Mouse (Mus musculus): ENCODE results near the gene Trim80.
"Not testable (repeated sequence)": the region's sequence is repeated elsewhere in the genome, so short reads cannot be mapped to it uniquely, and the experiment has no call there.

Gene Trim80

GRCm38 (mm10) chr11:115427482-115428331, 12.6 kb upstream of the Trim80 start:
- in situ Hi-C loops (cut with MboI, MseI), result no loop called here

- in situ Hi-C loops (cut with MboI, MseI), result no loop called here
Observed at GRCm38 (mm10) chr11:115429307-115429706, 11.0 kb upstream of the Trim80 start.

DNA sequence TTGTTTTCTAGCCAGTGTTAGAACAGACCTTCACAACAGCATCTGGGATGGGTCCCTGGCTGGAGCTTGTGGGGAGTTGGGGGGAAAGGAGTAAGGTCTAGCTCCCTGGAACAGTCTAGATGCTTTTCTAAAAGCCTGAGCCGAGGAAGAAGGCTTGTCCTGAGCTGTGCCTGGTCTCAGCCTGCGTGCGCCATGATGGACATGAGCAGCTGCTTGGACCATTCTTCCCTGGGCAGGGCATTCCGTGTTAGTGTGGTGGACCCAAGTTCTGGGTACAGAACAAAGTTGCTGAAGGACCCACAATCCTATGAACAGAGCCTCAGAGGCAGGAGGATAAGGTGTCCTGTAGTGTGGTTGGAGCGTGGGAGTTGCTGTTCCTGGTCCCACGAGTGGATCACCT, 9.8 kb upstream of the Trim80 start:
- in situ Hi-C loops (cut with MboI, MseI), result loop anchor here (5.0 kb wide), 1 partner anchor 42 kb away; no protein-coding TSS in a partner anchor

- in situ Hi-C loops (cut with MboI, MseI), result loop anchor here (5.0 kb wide), 1 partner anchor 39 kb away; no protein-coding TSS in a partner anchor
Observed at GRCm38 (mm10) chr11:115432814-115433213, 7.5 kb upstream of the Trim80 start.

- in situ Hi-C loops (cut with MboI, MseI), result loop anchor here (5.0 kb wide), 1 partner anchor 39 kb away; no protein-coding TSS in a partner anchor
Observed at GRCm38 (mm10) chr11:115433342-115433741, 7.0 kb upstream of the Trim80 start.

DNA sequence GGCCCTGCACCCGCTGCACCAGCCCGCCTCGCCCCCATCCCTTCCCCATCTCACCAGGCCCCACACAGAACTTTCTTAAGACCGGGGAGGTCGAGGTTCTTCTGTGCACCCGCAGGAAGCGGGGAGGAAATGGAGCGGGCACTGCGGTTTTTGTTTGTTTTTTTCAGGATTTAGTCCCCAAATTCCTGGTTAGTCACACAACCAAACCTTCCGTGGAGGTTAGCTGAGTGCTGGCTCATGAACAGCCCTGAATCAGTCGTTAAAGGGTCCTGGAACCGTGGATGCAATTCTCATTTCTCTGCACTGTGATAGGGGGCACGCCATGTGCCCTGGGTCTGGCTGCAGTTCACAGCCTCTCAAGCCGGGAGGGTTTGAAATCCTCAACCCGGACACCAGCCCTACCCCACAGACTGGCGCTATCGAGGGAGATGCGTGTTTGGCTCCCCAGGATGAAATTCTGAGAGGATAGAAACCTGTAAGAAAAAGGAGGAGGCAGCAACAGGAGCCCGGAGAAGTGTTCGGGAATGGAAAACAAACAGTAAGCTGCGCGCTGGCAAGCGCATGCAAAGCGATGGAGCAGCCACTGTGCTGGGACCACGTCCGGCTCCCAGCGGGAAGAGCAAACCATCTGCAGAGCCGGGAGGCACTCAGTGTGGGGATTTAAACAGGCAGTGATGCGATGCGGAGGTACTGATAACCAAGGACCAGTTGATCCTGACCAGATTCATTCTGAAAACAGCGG, 4.6 kb upstream of the Trim80 start:
- in situ Hi-C loops (cut with MboI, MseI), result no loop called here

DNA sequence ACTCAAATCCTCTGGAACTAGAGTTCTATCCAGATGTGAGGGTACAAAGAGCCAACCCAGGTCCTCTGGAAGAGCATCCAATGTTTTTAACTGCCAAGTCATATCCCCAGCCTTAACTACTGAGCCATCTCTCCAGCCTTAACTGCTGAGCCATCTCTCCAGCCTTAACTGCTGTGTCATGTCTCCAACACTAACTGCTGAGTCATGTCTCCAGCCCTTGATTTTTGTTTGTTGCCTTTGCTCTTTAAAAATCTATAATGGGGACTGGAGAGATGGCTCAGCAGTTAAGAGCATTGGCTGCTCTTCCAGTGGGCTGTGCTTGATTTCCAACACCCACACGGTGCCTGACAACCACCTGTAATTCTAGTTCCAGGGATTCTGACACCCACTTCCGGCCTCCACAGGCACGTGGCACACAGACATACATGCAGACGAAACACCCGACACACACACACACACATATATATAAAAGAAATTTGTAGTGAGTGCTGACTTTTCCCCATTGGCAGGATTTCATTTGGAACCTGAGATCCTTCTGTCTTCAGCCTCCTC, 2.7 kb upstream of the Trim80 start:
- in situ Hi-C loops (cut with MboI, MseI), result no loop called here

GRCm38 (mm10) chr11:115439326-115439725, 1.0 kb upstream of the Trim80 start:
- in situ Hi-C loops (cut with MboI, MseI), result no loop called here

GRCm38 (mm10) chr11:115441417-115441816, 1.1 kb downstream of the Trim80 start:
- in situ Hi-C loops (cut with MboI, MseI), result no loop called here

- in situ Hi-C loops (cut with MboI, MseI), result no loop called here
Observed at GRCm38 (mm10) chr11:115446906-115447305, 6.6 kb downstream of the Trim80 start.

GRCm38 (mm10) chr11:115447321-115447885, 7.1 kb downstream of the Trim80 start:
- in situ Hi-C loops (cut with MboI, MseI), result no loop called here

DNA sequence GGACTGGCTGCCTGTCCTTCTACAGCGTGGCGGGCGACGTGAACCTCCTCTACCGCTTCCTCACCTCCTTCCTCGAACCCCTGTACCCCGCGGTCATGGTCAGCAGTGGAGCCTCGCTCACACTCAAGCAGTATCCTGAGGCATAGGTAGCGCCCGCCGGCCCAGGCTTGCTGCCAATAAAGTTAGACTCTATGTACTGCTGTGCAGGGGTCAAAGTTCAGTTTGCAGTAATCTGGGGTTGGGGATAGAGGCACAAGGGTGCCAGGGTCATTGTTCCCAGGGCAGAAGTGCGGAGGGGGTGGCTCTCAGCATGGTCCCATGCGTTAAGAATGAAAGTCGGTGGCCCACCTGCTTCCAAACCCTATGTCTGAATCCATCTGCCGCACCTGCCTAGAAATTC, 7.7 kb downstream of the Trim80 start:
- in situ Hi-C loops (cut with MboI, MseI), result no loop called here

- in situ Hi-C loops (cut with MboI, MseI), result no loop called here
Observed at GRCm38 (mm10) chr11:115448998-115449397, 8.7 kb downstream of the Trim80 start.

- in situ Hi-C loops (cut with MboI, MseI), result no loop called here
Observed at GRCm38 (mm10) chr11:115450176-115450575, 9.8 kb downstream of the Trim80 start.

GRCm38 (mm10) chr11:115451781-115452241, 11.5 kb downstream of the Trim80 start:
- in situ Hi-C loops (cut with MboI, MseI), result no loop called here

GRCm38 (mm10) chr11:115452281-115452860, 12.0 kb downstream of the Trim80 start:
- in situ Hi-C loops (cut with MboI, MseI), result no loop called here

- in situ Hi-C loops (cut with MboI, MseI), result no loop called here
Observed at GRCm38 (mm10) chr11:115453306-115453705, 13.0 kb downstream of the Trim80 start.

GRCm38 (mm10) chr11:115454822-115455221, 14.5 kb downstream of the Trim80 start:
- in situ Hi-C loops (cut with MboI, MseI), result not testable (repeated sequence)

DNA sequence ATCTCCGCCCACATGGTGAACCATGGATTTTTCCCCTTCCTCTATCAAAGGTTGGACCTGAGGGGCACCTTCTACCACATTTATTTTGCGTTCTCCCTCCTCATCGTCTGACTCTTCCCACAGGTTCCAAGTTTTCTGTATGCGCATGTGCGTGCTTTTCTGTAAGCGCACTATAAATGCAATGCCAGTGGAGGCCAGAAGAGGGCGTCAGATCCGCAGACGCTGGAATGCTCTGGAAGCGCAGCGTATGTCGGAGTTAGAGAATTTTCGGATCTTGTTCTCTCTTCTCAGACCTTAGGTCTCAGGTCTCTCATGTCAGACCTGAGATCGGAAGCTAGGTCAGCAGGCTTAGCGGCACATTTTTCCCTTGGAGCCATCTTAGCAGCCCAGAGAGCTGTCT, 15.3 kb downstream of the Trim80 start:
- in situ Hi-C loops (cut with MboI, MseI), result no loop called here

- in situ Hi-C loops (cut with MboI, MseI), result no loop called here
Observed at GRCm38 (mm10) chr11:115456182-115456581, 15.8 kb downstream of the Trim80 start.

DNA sequence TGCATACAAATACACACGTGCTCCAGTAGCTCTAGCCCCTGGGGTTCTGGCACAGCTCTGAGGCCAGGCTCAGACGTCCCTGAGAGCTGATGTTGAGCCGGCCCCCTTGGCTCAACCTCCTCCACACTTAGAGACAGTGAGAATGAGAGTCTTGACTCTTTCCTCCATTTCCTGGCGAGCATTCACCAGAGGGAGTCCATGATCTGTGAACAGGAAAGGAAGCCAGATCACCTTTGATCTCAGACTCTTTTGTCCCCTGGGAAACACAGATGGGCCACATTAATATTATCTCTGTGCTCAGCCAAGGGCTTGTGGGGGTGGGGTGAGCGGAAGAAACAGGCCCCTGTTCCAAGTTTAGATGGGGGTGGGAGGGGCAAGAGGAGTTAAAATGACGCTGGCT, 17.1 kb downstream of the Trim80 start:
- in situ Hi-C loops (cut with MboI, MseI), result no loop called here

GRCm38 (mm10) chr11:115460976-115461375, 20.6 kb downstream of the Trim80 start:
- in situ Hi-C loops (cut with MboI, MseI), result no loop called here

All from T-helper 2 cell (primary cell).